ENCODE assay signal across 1 mouse cellular context in the genomic region with DNA sequence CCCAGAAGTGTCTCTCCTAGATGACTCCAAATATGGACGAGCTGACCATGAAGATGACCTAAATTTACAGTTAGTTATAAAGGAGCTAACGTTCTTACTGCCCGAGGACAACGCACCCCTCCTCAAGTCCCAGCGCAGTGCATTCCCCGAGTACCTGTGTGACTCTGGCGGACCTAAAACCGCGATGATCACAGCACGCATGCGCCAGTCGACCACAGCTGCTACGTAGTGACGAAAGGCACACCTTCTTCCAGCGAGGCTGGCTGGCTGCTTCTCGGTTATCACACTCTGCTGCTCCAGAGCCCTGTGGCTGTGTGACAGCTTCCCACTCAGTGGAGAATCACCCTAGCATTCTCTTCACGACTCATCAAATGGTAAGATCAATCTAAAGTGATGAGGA.
A peak's percentile ranks its signal among the peaks of the same experiment; 100 is the strongest.
TF ChIP-seq lines count a peak whose summit lies in the region.

No protein-coding gene starts in this region.

TF ChIP-seq in MEL, 35 proteins besides CTCF, POLR2A, EP300 and RAD21 (continued from another document):
- TF ChIP-seq USF2 (IDR thresholded peaks at IDR 0.05; ENCODE audit: borderline replicate concordance in 1 of 2, insufficient read depth in 1 of 2, low read depth in 1 of 2, low read length in 2 of 2), result no peak
- no peak; the same call in 1 of the 2 replicates for TF ChIP-seq SIN3A (IDR thresholded peaks at IDR 0.05; ENCODE audit: low read length)
- no peak for TF ChIP-seq MAZ (IDR thresholded peaks at IDR 0.05; ENCODE audit: low read depth, low read length)
- peak; percentile 49; the same call in 1 of the 2 replicates for TF ChIP-seq TCF12 (IDR thresholded peaks at IDR 0.05; ENCODE audit: low read depth, low read length)
- TF ChIP-seq JUND (IDR thresholded peaks at IDR 0.05; ENCODE audit: low read depth, low read length), result no peak
- TF ChIP-seq MAFK (IDR thresholded peaks at IDR 0.05; ENCODE audit: borderline replicate concordance, low read depth, low read length), result no peak
- TF ChIP-seq USF1 (IDR thresholded peaks at IDR 0.05; ENCODE audit: low read depth, low read length), result no peak
- TF ChIP-seq CHD2 (IDR thresholded peaks at IDR 0.05; ENCODE audit: low read length), result no peak
- TF ChIP-seq MXI1 (IDR thresholded peaks at IDR 0.05; ENCODE audit: low read depth, low read length), result 0 out of 2 replicates have a peak, but pooled peaks have one; percentile 38
- TF ChIP-seq KAT2A (conservative IDR thresholded peaks at IDR 0.05; ENCODE audit: low read depth, low read length), result no peak
- TF ChIP-seq UBTF (IDR thresholded peaks at IDR 0.05; ENCODE audit: borderline replicate concordance, insufficient read depth, low read depth, low read length), result no peak
- TF ChIP-seq ZC3H11A (IDR thresholded peaks at IDR 0.05; ENCODE audit: low read depth, low read length), result no peak
- no peak for TF ChIP-seq HCFC1 (IDR thresholded peaks at IDR 0.05; ENCODE audit: low read depth, low read length)
- TF ChIP-seq MEF2A (IDR thresholded peaks at IDR 0.05; ENCODE audit: extremely low read depth, insufficient replicate concordance, low read depth, low read length, poor library complexity, severe bottlenecking), result no peak
- no peak for TF ChIP-seq BHLHE40 (IDR thresholded peaks at IDR 0.05; ENCODE audit: borderline replicate concordance, low read depth, low read length)
- TF ChIP-seq NELFE (IDR thresholded peaks at IDR 0.05; ENCODE audit: low read depth, low read length), result peak; percentile 36; the same call in 1 of the 2 replicates
- peak; percentile 23; the same call in 1 of the 2 replicates for TF ChIP-seq MAX (IDR thresholded peaks at IDR 0.05; ENCODE audit: low read length)
- peak; percentile 47; the same call in 1 of the 2 replicates for TF ChIP-seq MYC (IDR thresholded peaks at IDR 0.05; ENCODE audit: low read depth, low read length)
TF ChIP-seq in MEL: peak in this region for 10.
